Mouse (Mus musculus): Measurements from ENCODE around the gene Lcn11.
"Not testable (repeated sequence)": the region's sequence is repeated elsewhere in the genome, so short reads cannot be mapped to it uniquely, and the experiment has no call there.

Gene Lcn11

GRCm38 (mm10) chr2:25776717-25777116 lies at the start of gene Lcn11:
TSS of gene Lcn11 (plus strand) at chr2:25777017.
- no peaks in the 10 kb centered on the region for H3K4me1 ChIP-seq (replicated peaks; ENCODE audit: low read depth, low read length)
- no peaks in the 10 kb centered on the region for H3K27me3 ChIP-seq (ENCODE audit: insufficient read depth, low read length)
- no peaks in the 10 kb centered on the region for H3K36me3 ChIP-seq (ENCODE audit: insufficient read depth, low read length)
- H3K4me3 ChIP-seq (replicated peaks; ENCODE audit: low read length), result no peak within 1 kb of the TSS
- no peaks in the 10 kb centered on the region for H3K9me3 ChIP-seq (ENCODE audit: low read length)
- no peak for TF ChIP-seq POU5F1 (IDR thresholded peaks at IDR 0.05; ENCODE audit: borderline replicate concordance, low read length)
- TF ChIP-seq CTCF (conservative IDR thresholded peaks at IDR 0.05; ENCODE audit: low read length), result no peak

- Histone ChIP-seq H3K4me1 (replicated peaks; ENCODE audit: low read depth, low read length) (no peaks in the 10 kb centered on the region), H3K9me3 (ENCODE audit: low read length) (peaks cover 8% of the 10 kb centered on the region), H3K36me3 (ENCODE audit: insufficient read depth, low read length) (no peaks in the 10 kb centered on the region), H3K27me3 (ENCODE audit: insufficient read depth, low read length) (no peaks in the 10 kb centered on the region), H3K4me3 (replicated peaks; ENCODE audit: low read length) (no peak overlapping the region)
- TF ChIP-seq NANOG (IDR thresholded peaks at IDR 0.05; ENCODE audit: borderline replicate concordance, low read length) (no peak), CTCF (conservative IDR thresholded peaks at IDR 0.05; ENCODE audit: low read length) (no peak), POU5F1 (IDR thresholded peaks at IDR 0.05; ENCODE audit: borderline replicate concordance, low read length) (no peak)
Measured at GRCm38 (mm10) chr2:25733199-25733930, 43.5 kb upstream of the Lcn11 start.

- not testable (repeated sequence) for H3K4me1 ChIP-seq (replicated peaks; ENCODE audit: low read depth, low read length); H3K9me3 ChIP-seq (ENCODE audit: low read length); H3K27me3 ChIP-seq (ENCODE audit: insufficient read depth, low read length); H3K4me3 ChIP-seq (replicated peaks; ENCODE audit: low read length); H3K36me3 ChIP-seq (ENCODE audit: insufficient read depth, low read length)
Measured at GRCm38 (mm10) chr2:25736709-25737108, 40.1 kb upstream of the Lcn11 start, which contains the start of gene Obp2b. TSS of gene Obp2b (plus strand) at chr2:25737009.

DNA sequence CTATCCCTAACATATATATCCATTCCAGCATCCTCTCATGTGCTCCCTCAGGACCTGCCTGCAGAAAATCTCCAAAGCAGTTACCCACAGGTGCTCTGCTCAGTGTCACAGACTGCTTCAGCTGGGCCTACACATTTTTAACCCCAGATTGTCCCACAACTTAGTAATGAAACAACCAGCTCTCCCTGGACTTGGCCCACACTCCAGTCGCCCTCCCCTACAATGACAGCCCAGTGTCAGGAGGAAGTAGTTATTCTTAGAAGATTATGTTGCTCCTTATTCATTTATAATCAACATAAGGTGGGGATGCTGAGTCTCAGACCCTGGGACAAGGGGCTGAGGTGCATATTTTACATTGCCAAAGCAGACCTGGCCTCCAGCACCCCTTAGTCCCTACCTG lies 35.1 kb upstream of the Lcn11 start:
- no peaks in the 10 kb centered on the region for H3K27me3 ChIP-seq (ENCODE audit: insufficient read depth, low read length)
- H3K9me3 ChIP-seq (ENCODE audit: low read length), result peaks cover 8% of the 10 kb centered on the region
- H3K4me3 ChIP-seq (replicated peaks; ENCODE audit: low read length), result no peak overlapping the region
- TF ChIP-seq CTCF (conservative IDR thresholded peaks at IDR 0.05; ENCODE audit: low read length) (no peak), NANOG (IDR thresholded peaks at IDR 0.05; ENCODE audit: borderline replicate concordance, low read length) (no peak), POU5F1 (IDR thresholded peaks at IDR 0.05; ENCODE audit: borderline replicate concordance, low read length) (no peak)
- H3K36me3 ChIP-seq (ENCODE audit: insufficient read depth, low read length), result no peaks in the 10 kb centered on the region
- no peaks in the 10 kb centered on the region for H3K4me1 ChIP-seq (replicated peaks; ENCODE audit: low read depth, low read length)

- H3K4me1 ChIP-seq (replicated peaks; ENCODE audit: low read depth, low read length), result no peaks in the 10 kb centered on the region
- no peaks in the 10 kb centered on the region for H3K9me3 ChIP-seq (ENCODE audit: low read length)
- no peak overlapping the region for H3K4me3 ChIP-seq (replicated peaks; ENCODE audit: low read length)
- no peaks in the 10 kb centered on the region for H3K27me3 ChIP-seq (ENCODE audit: insufficient read depth, low read length)
- TF ChIP-seq POU5F1 (IDR thresholded peaks at IDR 0.05; ENCODE audit: borderline replicate concordance, low read length) (no peak), CTCF (conservative IDR thresholded peaks at IDR 0.05; ENCODE audit: low read length) (no peak), NANOG (IDR thresholded peaks at IDR 0.05; ENCODE audit: borderline replicate concordance, low read length) (no peak)
- no peaks in the 10 kb centered on the region for H3K36me3 ChIP-seq (ENCODE audit: insufficient read depth, low read length)
Measured at GRCm38 (mm10) chr2:25754201-25754600, 22.6 kb upstream of the Lcn11 start.

- H3K27me3 ChIP-seq (ENCODE audit: insufficient read depth, low read length), result no peaks in the 10 kb centered on the region
- H3K9me3 ChIP-seq (ENCODE audit: low read length), result no peaks in the 10 kb centered on the region
- TF ChIP-seq POU5F1 (IDR thresholded peaks at IDR 0.05; ENCODE audit: borderline replicate concordance, low read length) (no peak), CTCF (conservative IDR thresholded peaks at IDR 0.05; ENCODE audit: low read length) (no peak), NANOG (IDR thresholded peaks at IDR 0.05; ENCODE audit: borderline replicate concordance, low read length) (no peak)
Measured at GRCm38 (mm10) chr2:25758064-25758625, 18.7 kb upstream of the Lcn11 start.

DNA sequence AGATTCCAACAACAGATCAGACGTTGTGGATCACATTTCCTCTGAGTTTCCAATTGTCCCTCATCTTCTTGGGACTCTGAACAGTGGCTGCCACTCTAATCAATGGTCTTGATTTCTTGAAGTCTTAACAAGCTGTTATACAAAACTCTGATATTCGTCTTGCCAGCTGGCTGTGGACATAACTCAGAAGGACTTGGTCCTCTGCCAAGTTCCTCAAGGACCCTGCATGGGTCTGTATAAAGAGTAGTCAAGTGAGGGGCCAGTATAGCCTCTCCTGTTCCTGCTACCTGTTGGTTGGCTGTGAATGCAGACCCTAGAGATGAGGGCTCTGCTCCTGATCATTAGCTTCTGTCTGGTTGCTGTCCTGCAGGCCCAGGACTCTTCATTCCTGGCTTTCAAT lies 11.5 kb upstream of the Lcn11 start, which contains the start of gene Lcn3:
Lcn3 (plus strand) TSS at position 301 of the 400 bp plus-strand sequence.
- no peaks in the 10 kb centered on the region; the same call in 1 of the 2 replicates for H3K27me3 ChIP-seq (ENCODE audit: insufficient read depth, low read length)
- H3K9me3 ChIP-seq (ENCODE audit: low read length), result no peaks in the 10 kb centered on the region
- no peaks in the 10 kb centered on the region for H3K4me1 ChIP-seq (replicated peaks; ENCODE audit: low read depth, low read length)
- no peak within 1 kb of the TSS for H3K4me3 ChIP-seq (replicated peaks; ENCODE audit: low read length)
- TF ChIP-seq POU5F1 (IDR thresholded peaks at IDR 0.05; ENCODE audit: borderline replicate concordance, low read length), result no peak
- no peak for TF ChIP-seq NANOG (IDR thresholded peaks at IDR 0.05; ENCODE audit: borderline replicate concordance, low read length)
- no peak for TF ChIP-seq CTCF (conservative IDR thresholded peaks at IDR 0.05; ENCODE audit: low read length)
- H3K36me3 ChIP-seq (ENCODE audit: insufficient read depth, low read length), result no peaks in the 10 kb centered on the region

More at GRCm38 (mm10) chr2:25758064-25758625, 18.7 kb upstream of the Lcn11 start:
- H3K4me3 ChIP-seq (replicated peaks; ENCODE audit: low read length), result no peak overlapping the region
- H3K4me1 ChIP-seq (replicated peaks; ENCODE audit: low read depth, low read length), result no peaks in the 10 kb centered on the region
- H3K36me3 ChIP-seq (ENCODE audit: insufficient read depth, low read length), result no peaks in the 10 kb centered on the region

DNA sequence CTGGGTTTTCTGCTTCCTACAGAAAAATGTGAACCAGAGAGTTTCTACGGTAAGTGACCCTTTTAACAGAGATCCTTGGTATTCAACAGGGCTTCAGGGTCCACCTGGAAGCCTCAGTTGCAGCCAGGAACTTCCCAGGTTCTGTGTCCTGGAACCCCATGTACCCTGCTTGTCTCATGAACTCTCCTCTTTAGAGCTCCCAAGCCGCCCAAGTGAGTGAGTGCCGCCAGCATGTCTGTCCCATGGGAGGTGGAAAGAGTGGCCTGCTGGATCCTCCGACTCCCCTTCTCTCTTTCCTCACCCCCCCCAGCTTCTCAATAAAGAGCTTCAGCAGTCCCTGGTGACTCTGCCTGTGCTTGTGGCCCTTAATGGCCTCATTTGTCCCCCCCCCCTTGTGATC lies 9.1 kb upstream of the Lcn11 start:
- H3K4me1 ChIP-seq (replicated peaks; ENCODE audit: low read depth, low read length), result no peaks in the 10 kb centered on the region
- TF ChIP-seq POU5F1 (IDR thresholded peaks at IDR 0.05; ENCODE audit: borderline replicate concordance, low read length), result no peak

GRCm38 (mm10) chr2:25773507-25773906 lies 3.3 kb upstream of the Lcn11 start:
- H3K4me1 ChIP-seq (replicated peaks; ENCODE audit: low read depth, low read length), result no peaks in the 10 kb centered on the region
- no peaks in the 10 kb centered on the region for H3K36me3 ChIP-seq (ENCODE audit: insufficient read depth, low read length)
- no peak for TF ChIP-seq POU5F1 (IDR thresholded peaks at IDR 0.05; ENCODE audit: borderline replicate concordance, low read length)
- no peak for TF ChIP-seq CTCF (conservative IDR thresholded peaks at IDR 0.05; ENCODE audit: low read length)
- TF ChIP-seq NANOG (IDR thresholded peaks at IDR 0.05; ENCODE audit: borderline replicate concordance, low read length), result no peak
- no peak overlapping the region for H3K4me3 ChIP-seq (replicated peaks; ENCODE audit: low read length)
- H3K27me3 ChIP-seq (ENCODE audit: insufficient read depth, low read length), result no peaks in the 10 kb centered on the region; the same call in 1 of the 2 replicates
- H3K9me3 ChIP-seq (ENCODE audit: low read length), result no peaks in the 10 kb centered on the region

More for the DNA sequence above, 9.1 kb upstream of the Lcn11 start:
- Histone ChIP-seq H3K27me3 (ENCODE audit: insufficient read depth, low read length) (no peaks in the 10 kb centered on the region; the same call in 1 of the 2 replicates), H3K36me3 (ENCODE audit: insufficient read depth, low read length) (no peaks in the 10 kb centered on the region), H3K4me3 (replicated peaks; ENCODE audit: low read length) (no peak overlapping the region), H3K9me3 (ENCODE audit: low read length) (no peaks in the 10 kb centered on the region)
